Mouse (Mus musculus) heart, embryonic 16.5 days (tissue): ENCODE data around the gene Pnisr. TPM values are rescaled to one million over a fixed set of nuclear protein-coding genes. Genes with fewer than 3 reads are reported as not detected.

Experiments used
- ATAC-seq: fragments of 200-750 bp; cut with Nextera tagmentation; replicated peaks from 2 replicates; pipeline ENCODE4 v1.8.0; 2017; ENCODE audit warnings: moderate number of reproducible peaks; ENCODE audit not compliant: insufficient read depth, low FRiP score; ENCODE audit errors: extremely low read depth
- H3K27ac ChIP-seq: fragments of 300-500 bp; sonication (generic); 2 replicates; pipeline ENCODE4 v1.5.1; 2014; ENCODE audit warnings: mild to moderate bottlenecking, low read length, control low read depth, moderate library complexity
- H3K27me3 ChIP-seq: fragments of 300-500 bp; sonication (generic); 2 replicates; pipeline ENCODE4 v1.6.1; 2014; ENCODE audit warnings: low read length, mixed read lengths; ENCODE audit not compliant: control insufficient read depth, insufficient read depth
- H3K36me3 ChIP-seq: fragments of 300-500 bp; sonication (generic); 2 replicates; pipeline ENCODE4 v1.6.1; 2014; ENCODE audit not compliant: control insufficient read depth, insufficient read depth
- H3K4me1 ChIP-seq: fragments of 300-500 bp; sonication (generic); 2 replicates; pipeline ENCODE4 v1.6.1; 2014; ENCODE audit warnings: low read length, mixed read lengths; ENCODE audit not compliant: control insufficient read depth, insufficient read depth
- H3K4me2 ChIP-seq: fragments of 300-500 bp; sonication (generic); 2 replicates; pipeline ENCODE4 v1.6.1; 2014; ENCODE audit warnings: low read depth, mild to moderate bottlenecking, control low read depth, low read length
- H3K4me3 ChIP-seq: fragments of 300-500 bp; sonication (generic); 2 replicates; pipeline ENCODE4 v1.5.1; 2014; ENCODE audit warnings: mild to moderate bottlenecking, control low read depth, low read length
- H3K9ac ChIP-seq: fragments of 300-500 bp; sonication (generic); 2 replicates; pipeline ENCODE4 v1.6.1; 2014; ENCODE audit warnings: low read length, control low read depth
- H3K9me3 ChIP-seq: fragments of 300-500 bp; sonication (generic); replicated peaks from 2 replicates; pipeline ENCODE4 v1.6.1; 2016; ENCODE audit warnings: low read length; ENCODE audit not compliant: control insufficient read depth
- WGBS: fragments of 180-500 bp; shearing (Covaris S2); extraction: QIAGEN DNeasy Blood & Tissue Kit; methylation state at CpG from one replicate; pipeline ENCODE4 v1.1.7; 2014; 5-methylcytosine and 5-hydroxymethylcytosine counted together
- polyA plus RNA-seq: library from polyadenylated mRNA; unstranded; fragments of >200 nt; fragmentation: Nextera tagmentation; extraction: Ambion mirVana; gene quantifications from 2 replicates; pipeline ENCODE4 v1.2.1, GENCODE M21; 2015

The Pnisr gene
- polyA plus RNA-seq = 77.0 and 79.7 TPM in 2 replicates

DNA sequence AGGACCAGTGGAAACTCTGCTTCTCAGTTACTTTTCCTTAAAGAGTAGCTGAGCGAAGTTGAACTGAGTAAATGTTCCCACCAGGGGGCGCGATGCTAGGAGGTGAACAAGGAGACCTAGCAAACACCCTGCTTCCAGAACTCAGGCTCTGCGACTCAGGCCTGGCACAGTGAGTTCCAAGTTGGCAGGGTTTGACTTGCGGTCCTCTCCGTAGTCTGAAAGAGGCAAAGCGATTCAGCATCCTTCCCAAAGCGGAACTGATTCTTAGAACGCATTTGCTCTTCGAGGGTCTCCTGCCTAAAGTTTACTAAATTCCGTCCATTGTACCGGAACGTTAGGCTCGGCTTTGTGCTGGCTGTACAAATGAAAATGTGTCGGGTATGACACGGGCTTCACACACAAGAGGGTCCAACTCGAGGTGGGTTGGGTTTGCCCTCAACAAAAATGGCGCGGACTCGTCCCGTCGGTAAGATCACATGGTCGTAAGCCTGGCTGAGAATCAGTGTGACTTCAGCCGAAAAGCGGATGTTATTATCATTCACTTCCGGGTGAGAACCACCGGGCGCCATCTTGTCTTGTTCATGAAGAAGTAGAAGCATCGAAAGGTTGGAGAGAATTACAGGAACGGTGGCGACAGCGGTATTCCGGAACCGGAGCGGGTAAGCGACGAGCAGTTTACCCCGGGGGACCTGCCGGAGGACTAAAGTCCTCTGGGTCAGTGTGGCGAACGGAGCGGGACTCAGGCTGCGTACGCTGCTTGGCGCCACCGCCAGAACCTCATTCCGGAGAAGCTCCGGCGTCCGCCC is at the start of gene Pnisr:
Gene Pnisr (plus strand): TSS at position 103 of the 806 bp plus-strand sequence.
- Histone ChIP-seq H3K9me3 (no peaks in the 10 kb centered on the region), H3K4me3 (peak within 1 kb of the TSS; percentile 82), H3K4me1 (peaks cover 9% of the 10 kb centered on the region), H3K9ac (peak within 1 kb of the TSS; percentile 93), H3K4me2 (peak within 1 kb of the TSS; percentile 65), H3K27ac (peak within 1 kb of the TSS; percentile 98), H3K36me3 (no peaks in the 10 kb centered on the region), H3K27me3 (no peaks in the 10 kb centered on the region)
- under 1% methylated on average over 50 of the region's 50 CpGs for WGBS
- peak; percentile 98 for ATAC-seq

DNA sequence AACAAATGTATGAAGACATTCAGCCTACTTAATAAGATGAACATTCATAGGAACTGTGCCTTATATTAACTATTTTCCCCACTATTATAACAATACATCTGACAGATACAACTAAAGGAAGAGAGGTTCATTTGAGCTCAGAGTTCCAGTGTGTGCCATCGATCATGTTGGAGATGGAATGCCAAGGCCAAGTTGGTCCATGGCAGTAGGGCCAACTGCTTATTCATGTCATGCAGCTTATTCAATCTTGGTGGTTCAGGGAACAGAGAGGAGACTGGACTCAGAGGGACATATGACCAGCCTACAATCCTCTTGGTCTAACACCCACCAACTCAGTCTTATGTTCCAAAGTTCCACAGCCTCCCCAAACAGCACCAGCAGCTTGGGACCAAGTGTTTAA is 46.4 kb upstream of the Pnisr start:
- H3K4me2 ChIP-seq = no peak overlapping the region
- WGBS = 93% methylated on average over 1 of the region's 1 CpGs
- peaks cover 25% of the 10 kb centered on the region for H3K36me3 ChIP-seq
- H3K27ac ChIP-seq = no peak overlapping the region
- no peak overlapping the region for H3K9ac ChIP-seq
- H3K4me3 ChIP-seq = no peak overlapping the region
- no peaks in the 10 kb centered on the region for H3K9me3 ChIP-seq
- no peak for ATAC-seq
- no peaks in the 10 kb centered on the region for H3K27me3 ChIP-seq
- H3K4me1 ChIP-seq = no peaks in the 10 kb centered on the region

GRCm38 (mm10) chr4:21801620-21802019 is 45.8 kb upstream of the Pnisr start:
- H3K4me2 ChIP-seq = no peak overlapping the region

DNA sequence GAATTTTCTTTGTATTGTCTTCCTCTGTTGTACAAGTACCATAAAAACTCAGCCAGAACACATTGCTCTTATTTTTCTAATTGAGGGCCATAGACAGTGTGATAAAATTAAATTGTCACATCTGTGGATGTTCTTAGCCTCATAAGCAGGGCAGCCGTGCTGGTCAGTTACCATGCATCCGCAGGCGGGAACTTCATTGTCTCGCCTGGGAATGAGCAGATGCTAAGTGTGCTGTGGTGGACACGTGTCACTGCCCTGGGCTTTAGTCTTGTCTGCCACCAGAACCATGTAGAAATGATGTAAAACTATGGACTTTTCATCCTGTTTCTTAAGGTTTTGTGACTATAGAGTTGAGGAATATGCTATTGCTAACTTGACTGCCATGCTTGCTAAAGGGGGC is 40.2 kb upstream of the Pnisr start:
- H3K9ac ChIP-seq = no peak overlapping the region
- no peaks in the 10 kb centered on the region for H3K4me1 ChIP-seq
- H3K27ac ChIP-seq = no peak overlapping the region
- H3K36me3 ChIP-seq = peaks cover 20% of the 10 kb centered on the region
- no peaks in the 10 kb centered on the region for H3K27me3 ChIP-seq
- H3K9me3 ChIP-seq = no peaks in the 10 kb centered on the region
- no peak for ATAC-seq
- no peak overlapping the region for H3K4me2 ChIP-seq
- 81% methylated on average over 5 of the region's 5 CpGs for WGBS
- H3K4me3 ChIP-seq = no peak overlapping the region

More at GRCm38 (mm10) chr4:21801620-21802019, 45.8 kb upstream of the Pnisr start:
- H3K27ac ChIP-seq = no peak overlapping the region
- H3K36me3 ChIP-seq = peaks cover 28% of the 10 kb centered on the region
- no peak for ATAC-seq
- H3K4me3 ChIP-seq = no peak overlapping the region
- no peaks in the 10 kb centered on the region for H3K9me3 ChIP-seq
- H3K9ac ChIP-seq = no peak overlapping the region
- no peaks in the 10 kb centered on the region for H3K4me1 ChIP-seq
- WGBS = 81% methylated on average over 2 of the region's 2 CpGs
- H3K27me3 ChIP-seq = no peaks in the 10 kb centered on the region

DNA sequence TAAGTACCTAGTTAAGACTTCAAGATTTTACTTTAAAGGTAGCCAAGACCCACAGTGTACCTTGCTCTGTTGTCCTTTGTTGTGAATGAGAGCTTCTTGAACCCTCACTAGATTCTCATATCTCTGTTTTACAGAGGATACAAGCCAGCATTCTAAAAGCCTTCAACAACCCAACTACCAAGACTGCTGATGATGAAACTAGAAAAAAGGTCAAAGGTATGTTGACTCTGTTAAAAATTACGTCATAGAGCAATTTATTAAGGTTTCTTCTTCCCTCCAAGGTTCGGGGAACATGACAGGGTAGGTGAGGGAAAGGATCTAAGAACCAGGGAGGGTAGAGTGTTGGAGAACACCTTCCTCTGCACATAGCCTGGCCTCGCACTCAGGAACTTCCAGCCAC is 36.8 kb upstream of the Pnisr start:
- no peak overlapping the region for H3K27ac ChIP-seq
- peaks cover 13% of the 10 kb centered on the region for H3K36me3 ChIP-seq
- WGBS = 93% methylated on average over 3 of the region's 3 CpGs
- no peaks in the 10 kb centered on the region for H3K4me1 ChIP-seq
- no peak overlapping the region for H3K4me3 ChIP-seq
- no peaks in the 10 kb centered on the region for H3K9me3 ChIP-seq
- no peak for ATAC-seq
- no peak overlapping the region for H3K4me2 ChIP-seq
- H3K9ac ChIP-seq = no peak overlapping the region
- no peaks in the 10 kb centered on the region for H3K27me3 ChIP-seq

- H3K36me3 ChIP-seq = peaks cover 12% of the 10 kb centered on the region
- ATAC-seq = no peak
- WGBS = 84% methylated on average over 6 of the region's 6 CpGs
These were observed 34.7 kb upstream of the Pnisr start for GRCm38 (mm10) chr4:21812635-21813034.

DNA sequence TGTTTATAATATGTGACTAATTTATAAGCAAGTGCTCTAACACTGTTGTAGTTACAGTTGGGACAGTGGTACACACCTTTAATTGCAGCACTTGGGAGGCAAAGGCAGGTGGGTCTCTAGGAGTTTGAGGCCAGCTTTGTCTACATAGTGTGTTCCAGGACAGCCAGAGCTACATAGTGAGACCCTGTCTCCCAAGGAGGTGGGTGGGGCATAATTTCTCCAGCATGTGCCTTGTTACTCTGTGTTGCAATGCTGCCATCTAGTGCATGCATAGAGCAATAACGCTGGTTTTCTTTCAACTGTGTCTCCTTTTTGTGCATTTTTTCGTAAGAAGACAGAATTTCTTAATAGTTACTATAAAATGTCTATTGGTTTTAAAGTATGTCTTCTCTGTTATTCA is 33.4 kb upstream of the Pnisr start:
- ATAC-seq = no peak; the same call in 1 of the 2 replicates
- Histone ChIP-seq H3K4me1 (no peaks in the 10 kb centered on the region), H3K27me3 (no peaks in the 10 kb centered on the region), H3K4me2 (no peak overlapping the region), H3K9me3 (no peaks in the 10 kb centered on the region), H3K27ac (no peak overlapping the region), H3K9ac (no peak overlapping the region), H3K36me3 (peaks cover 12% of the 10 kb centered on the region), H3K4me3 (no peak overlapping the region)
- WGBS = 42% methylated on average over 2 of the region's 2 CpGs

More at GRCm38 (mm10) chr4:21812635-21813034, 34.7 kb upstream of the Pnisr start:
- Histone ChIP-seq H3K4me2 (no peak overlapping the region), H3K27ac (no peak overlapping the region), H3K9ac (no peak overlapping the region), H3K27me3 (no peaks in the 10 kb centered on the region), H3K9me3 (no peaks in the 10 kb centered on the region), H3K4me1 (no peaks in the 10 kb centered on the region), H3K4me3 (no peak overlapping the region)

GRCm38 (mm10) chr4:21826616-21827015 is 20.8 kb upstream of the Pnisr start:
- H3K4me1 ChIP-seq = no peaks in the 10 kb centered on the region
- no peak overlapping the region for H3K4me2 ChIP-seq
- H3K9me3 ChIP-seq = no peaks in the 10 kb centered on the region
- H3K9ac ChIP-seq = no peak overlapping the region
- 81% methylated on average over 2 of the region's 2 CpGs for WGBS
- H3K36me3 ChIP-seq = peaks cover 30% of the 10 kb centered on the region; the same call in 1 of the 2 replicates
- no peak for ATAC-seq
- H3K27ac ChIP-seq = no peak overlapping the region
- H3K27me3 ChIP-seq = no peaks in the 10 kb centered on the region
- H3K4me3 ChIP-seq = no peak overlapping the region

GRCm38 (mm10) chr4:21832844-21833243 is 14.5 kb upstream of the Pnisr start:
- Histone ChIP-seq H3K9me3 (no peaks in the 10 kb centered on the region), H3K27ac (no peak overlapping the region), H3K36me3 (peaks cover 24% of the 10 kb centered on the region), H3K4me3 (no peak overlapping the region), H3K9ac (no peak overlapping the region), H3K27me3 (no peaks in the 10 kb centered on the region), H3K4me1 (no peaks in the 10 kb centered on the region), H3K4me2 (no peak overlapping the region)
- no peak for ATAC-seq
- 96% methylated on average over 8 of the region's 8 CpGs for WGBS
